Comparison of ENCODE assay signal across 8 mouse cellular contexts in the genomic region with DNA sequence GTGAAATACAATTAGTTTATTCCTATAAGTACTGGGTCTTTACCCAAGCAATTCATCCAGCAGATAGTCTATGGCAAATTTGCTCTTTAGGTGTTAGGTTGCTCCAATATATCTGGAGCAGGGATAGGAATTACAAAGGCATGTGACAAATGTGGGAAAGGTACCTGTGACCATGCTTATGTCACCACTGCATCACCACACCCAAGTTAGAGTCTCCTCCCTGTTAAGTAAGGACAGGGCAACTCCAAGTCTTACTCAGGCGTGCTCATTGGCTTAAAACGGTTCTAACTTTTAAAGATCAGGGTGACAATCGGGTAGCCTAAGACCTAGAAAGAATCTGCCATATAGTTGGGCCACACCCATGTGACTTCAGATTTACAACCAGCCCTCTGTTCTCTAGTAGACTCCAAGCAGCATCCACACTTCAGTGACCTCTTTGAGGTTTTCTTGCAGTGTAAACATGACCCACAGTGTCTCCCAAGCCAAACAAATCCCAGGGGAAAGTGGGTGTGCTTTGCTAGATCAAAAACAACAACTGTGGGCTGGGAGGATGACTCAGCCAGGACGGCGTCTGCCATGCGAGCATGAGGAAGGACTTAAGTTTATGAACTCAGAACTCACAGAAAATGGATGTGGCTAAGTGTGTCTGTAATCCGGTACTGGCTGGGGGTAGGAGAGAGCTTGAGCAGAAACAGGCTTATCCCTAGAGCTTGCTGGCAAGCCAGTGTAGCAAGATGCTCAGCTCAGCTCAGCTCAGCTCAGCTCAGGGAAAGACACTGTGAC. TPM values are rescaled to one million over a fixed set of nuclear protein-coding genes. Genes with fewer than 3 reads are reported as not detected.
A peak's percentile ranks its signal among the peaks of the same experiment; 100 is the strongest.
DNase-seq lines count a peak whose midpoint lies in the region; ATAC-seq and TF ChIP-seq lines count a peak whose summit lies in the region.

No protein-coding gene starts in this region.

- DNase-seq in adrenal gland, adult 2 months = peak; percentile 17
- no peak for DNase-seq in adrenal gland, adult 18-20 months (ENCODE audit: low spot score in 2 of 2)
- DNase-seq in adrenal gland, postnatal 25 days = peak; percentile 2
- DNase-seq in kidney, adult 2 months = peak; percentile 43
- no peak for DNase-seq in layer of hippocampus, adult 11-12 months (ENCODE audit: low spot score)

- ATAC-seq in lung, embryonic 15.5 days (ENCODE audit: borderline replicate concordance, extremely low read depth, low FRiP score, low TSS enrichment) = peak; percentile 46; the same call in 1 of the 2 replicates
- no peak for ATAC-seq in cerebellum, adult (ENCODE audit: insufficient number of reproducible peaks, low FRiP score, low TSS enrichment)
- no peak for ATAC-seq in forebrain, embryonic 16.5 days

- H3K9ac ChIP-seq in lung, embryonic 15.5 days = no peak overlapping the region
- H3K9ac ChIP-seq in forebrain, embryonic 16.5 days (replicated peaks; ENCODE audit: low read depth, low read length) = no peak overlapping the region

- no peaks in the 10 kb centered on the region for H3K9me3 ChIP-seq in lung, embryonic 15.5 days
- no peaks in the 10 kb centered on the region for H3K9me3 ChIP-seq in forebrain, embryonic 16.5 days (ENCODE audit: control insufficient read depth, low read length)

- no peak for TF ChIP-seq CTCF in kidney, adult 2 months (conservative IDR thresholded peaks at IDR 0.05; ENCODE audit: insufficient read depth, insufficient read length, low read depth, low read length)

- H3K4me2 ChIP-seq in lung, embryonic 15.5 days = no peak overlapping the region
- H3K4me2 ChIP-seq in forebrain, embryonic 16.5 days (ENCODE audit: low read length) = no peak overlapping the region

- no peak overlapping the region for H3K4me3 ChIP-seq in kidney, adult 2 months (ENCODE audit: insufficient read depth, low read depth, low read length)
- H3K4me3 ChIP-seq in lung, embryonic 15.5 days = no peak overlapping the region
- H3K4me3 ChIP-seq in forebrain, embryonic 16.5 days (replicated peaks; ENCODE audit: low read length) = no peak overlapping the region

- no peaks in the 10 kb centered on the region for H3K4me1 ChIP-seq in kidney, adult 2 months (ENCODE audit: control insufficient read depth, insufficient read depth, low read length)
- H3K4me1 ChIP-seq in lung, embryonic 15.5 days = no peaks in the 10 kb centered on the region
- H3K4me1 ChIP-seq in forebrain, embryonic 16.5 days (replicated peaks; ENCODE audit: control insufficient read depth, insufficient read depth, low read length) = no peaks in the 10 kb centered on the region

- H3K36me3 ChIP-seq in kidney, adult 2 months (ENCODE audit: control insufficient read depth, insufficient read depth, low read length) = no peaks in the 10 kb centered on the region
- no peaks in the 10 kb centered on the region for H3K36me3 ChIP-seq in lung, embryonic 15.5 days
- no peaks in the 10 kb centered on the region for H3K36me3 ChIP-seq in forebrain, embryonic 16.5 days (ENCODE audit: control insufficient read depth, insufficient read depth)

- 17% methylated on average over 7 of the region's 7 CpGs for WGBS in kidney, adult 2 months
- WGBS in lung, embryonic 15.5 days = 39% methylated on average over 7 of the region's 7 CpGs
- 87% methylated on average over 7 of the region's 7 CpGs for WGBS in forebrain, embryonic 16.5 days

- TF ChIP-seq POLR2A in kidney, adult 2 months (IDR thresholded peaks at IDR 0.05; ENCODE audit: low read depth, low read length) = no peak

- H3K27me3 ChIP-seq in kidney, adult 2 months (replicated peaks; ENCODE audit: control insufficient read depth, insufficient read depth, low read length) = no peaks in the 10 kb centered on the region
- no peaks in the 10 kb centered on the region for H3K27me3 ChIP-seq in lung, embryonic 15.5 days
- no peaks in the 10 kb centered on the region for H3K27me3 ChIP-seq in forebrain, embryonic 16.5 days (replicated peaks; ENCODE audit: control insufficient read depth, insufficient read depth, low read length)

- H3K27ac ChIP-seq in kidney, adult 2 months (ENCODE audit: insufficient read depth, low read depth, low read length) = no peak overlapping the region
- no peak overlapping the region for H3K27ac ChIP-seq in lung, embryonic 15.5 days
- H3K27ac ChIP-seq in forebrain, embryonic 16.5 days (ENCODE audit: low read length) = no peak overlapping the region

RNA-seq across cellular contexts. Expression of gene Abca8b, which starts 33.5 kb away (rescaled TPM):
- 10 to 100 TPM in 1 of 2 experiments, 1 to 10 TPM in 1; 6.5 to 12.6 TPM for total RNA-seq in adrenal gland, adult 2 months (2021)
- 0.58 and 0.62 TPM in 2 replicates for polyA plus RNA-seq in adrenal gland, adult 2 months (2012; rRNA removed)
- total RNA-seq in adrenal gland, adult 18-20 months (2021) = 10 to 100 TPM in 1 of 2 experiments, 1 to 10 TPM in 1; 7.2 to 11.8 TPM
- total RNA-seq in adrenal gland, postnatal 25 days (2021) = 5.5 and 6.6 TPM in 2 replicates
- 0.54 and 0.69 TPM in 2 replicates for polyA plus RNA-seq in kidney, adult 2 months (2012; rRNA removed)
- 0.45 and 0.54 TPM in 2 replicates for polyA plus RNA-seq in lung, embryonic 15.5 days (2015; fragmentation: Nextera tagmentation; extraction: Ambion mirVana)
- 1.1 and 1.2 TPM in 2 replicates for polyA plus RNA-seq in forebrain, embryonic 16.5 days (2015; fragmentation: Nextera tagmentation; extraction: Ambion mirVana)

Comparison
In these comparisons a context has a peak if more than half of its experiments do, and no peak if none do; other contexts are left out.
1. DNase-seq: peak in adrenal gland, adult 2 months (single experiment), adrenal gland, postnatal 25 days (single experiment) and kidney, adult 2 months (single experiment); none in adrenal gland, adult 18-20 months (0 of 2) and layer of hippocampus, adult 11-12 months (single experiment).